Mouse (Mus musculus) MEL (cell line): Measurements from ENCODE around the gene Pcnx. TPM values are rescaled to one million over a fixed set of nuclear protein-coding genes. Genes with fewer than 3 reads are reported as not detected.

ENCODE experiments used
- DNase-seq: peaks from one replicate; pipeline ENCODE4 v3.0.0; 2011; ENCODE audit warnings: low read depth, low spot score
- H3K27ac ChIP-seq: 2 replicates; pipeline ENCODE4 v1.5.1; 2012; ENCODE audit warnings: low read depth, mild to moderate bottlenecking, control low read depth, low read length, moderate library complexity; ENCODE audit not compliant: control insufficient read depth
- H3K27me3 ChIP-seq, 2 experiments: fragments of 150-350 bp in 1 of 2; sonication (generic) in 1 of 2; 2 replicates each; pipeline ENCODE4 v1.6.1; 2012; ENCODE audit warnings: low read length in 2 of 2, mild to moderate bottlenecking in 2 of 2, improper control_type of control experiment in 1 of 2, moderate library complexity in 1 of 2; ENCODE audit not compliant: insufficient read depth in 2 of 2, control insufficient read depth in 1 of 2
- H3K36me3 ChIP-seq, 2 experiments: 2 replicates each; pipeline ENCODE4 v1.6.1; 2012 to 2014; ENCODE audit warnings: low read length in 2 of 2, improper control_type of control experiment in 1 of 2, inconsistent platforms in 1 of 2, mild to moderate bottlenecking in 1 of 2; ENCODE audit not compliant: insufficient read depth in 2 of 2, control insufficient read depth in 1 of 2
- H3K4me1 ChIP-seq, 2 experiments: fragments of 150-350 bp in 1 of 2; sonication (generic) in 1 of 2; 2 replicates each; pipeline ENCODE4 v1.6.1; 2012; ENCODE audit warnings: low read length in 2 of 2, improper control_type of control experiment in 1 of 2, mild to moderate bottlenecking in 1 of 2; ENCODE audit not compliant: insufficient read depth in 2 of 2, control insufficient read depth in 1 of 2
- H3K4me3 ChIP-seq, 2 experiments: fragments of 150-350 bp in 1 of 2; sonication (generic) in 1 of 2; 2 replicates each; pipeline ENCODE4 v1.5.1; 2012; ENCODE audit warnings: low read depth in 2 of 2, low read length in 2 of 2, mild to moderate bottlenecking in 2 of 2, moderate library complexity in 2 of 2, control low read depth in 1 of 2, improper control_type of control experiment in 1 of 2; ENCODE audit not compliant: control insufficient read depth in 1 of 2, insufficient read depth in 1 of 2
- H3K79me2 ChIP-seq: 2 replicates; pipeline ENCODE4 v1.6.1; 2012; ENCODE audit warnings: mild to moderate bottlenecking, low read length, moderate library complexity; ENCODE audit not compliant: control insufficient read depth, poor library complexity, insufficient read depth
- H3K9ac ChIP-seq: 2 replicates; pipeline ENCODE4 v1.6.1; 2012; ENCODE audit warnings: low read depth, mild to moderate bottlenecking, control low read depth, low read length, moderate library complexity; ENCODE audit not compliant: control insufficient read depth, poor library complexity, severe bottlenecking
- H3K9me3 ChIP-seq: fragments of 150-350 bp; sonication (generic); replicated peaks from 2 replicates; pipeline ENCODE4 v1.6.1; 2012; ENCODE audit warnings: mild to moderate bottlenecking, low read length, improper control_type of control experiment, moderate library complexity; ENCODE audit not compliant: insufficient read depth
- CTCF ChIP-seq, 3 experiments: IDR thresholded peaks in 2 of 3; conservative IDR thresholded peaks in 1 of 3; 2 replicates each; pipeline ENCODE4 v1.5.1; 2011 to 2012; ENCODE audit warnings: low read length in 3 of 3, low read depth in 2 of 3, mild to moderate bottlenecking in 2 of 3, improper control_type of control experiment in 1 of 3, inconsistent platforms in 1 of 3, mixed read lengths in 1 of 3, moderate library complexity in 1 of 3; ENCODE audit not compliant: control insufficient read depth in 1 of 3, insufficient read depth in 1 of 3, poor library complexity in 1 of 3, severe bottlenecking in 1 of 3
- E2F4 ChIP-seq: IDR thresholded peaks from 2 replicates; pipeline ENCODE4 v1.6.1; 2011; ENCODE audit warnings: low read depth, low read length, improper control_type of control experiment, borderline replicate concordance
- ELF1 ChIP-seq: IDR thresholded peaks from 2 replicates; pipeline ENCODE4 v1.6.1; 2014; ENCODE audit warnings: low read depth, mild to moderate bottlenecking, inconsistent platforms, low read length, improper control_type of control experiment, moderate library complexity
- ETS1 ChIP-seq: IDR thresholded peaks from 2 replicates; pipeline ENCODE4 v1.6.1; 2012; ENCODE audit warnings: low read depth, mild to moderate bottlenecking, inconsistent platforms, low read length, improper control_type of control experiment, moderate library complexity
- HCFC1 ChIP-seq: IDR thresholded peaks from 2 replicates; pipeline ENCODE4 v1.6.1; 2012; ENCODE audit warnings: low read depth, mild to moderate bottlenecking, inconsistent platforms, low read length, improper control_type of control experiment, moderate library complexity
- KAT2A ChIP-seq: conservative IDR thresholded peaks from 2 replicates; pipeline ENCODE4 v1.6.1; 2012; ENCODE audit warnings: low read depth, low read length, improper control_type of control experiment, inconsistent platforms
- POLR2AphosphoS2 ChIP-seq: IDR thresholded peaks from 2 replicates; pipeline ENCODE4 v1.6.1; 2011; ENCODE audit warnings: low read length, improper control_type of control experiment
- SIN3A ChIP-seq: IDR thresholded peaks from 2 replicates; pipeline ENCODE4 v1.6.1; 2012; ENCODE audit warnings: low read length, improper control_type of control experiment, inconsistent platforms
- UBTF ChIP-seq: IDR thresholded peaks from 2 replicates; pipeline ENCODE4 v1.6.1; 2012; ENCODE audit warnings: low read depth, mild to moderate bottlenecking, inconsistent platforms, low read length, improper control_type of control experiment, moderate library complexity, borderline replicate concordance; ENCODE audit not compliant: insufficient read depth
- USF1 ChIP-seq: IDR thresholded peaks from 2 replicates; pipeline ENCODE4 v1.6.1; 2014; ENCODE audit warnings: low read depth, mild to moderate bottlenecking, inconsistent platforms, low read length, improper control_type of control experiment, moderate library complexity
- ZNF384 ChIP-seq: IDR thresholded peaks from 2 replicates; pipeline ENCODE4 v1.6.1; 2012; ENCODE audit warnings: low read depth, mild to moderate bottlenecking, inconsistent platforms, low read length, improper control_type of control experiment
- polyA plus RNA-seq, 2 experiments: library from polyadenylated mRNA; stranded (reverse) in 1 of 2; unstranded in 1 of 2; fragments of >175 nt in 1 of 2; fragments of >200 nt in 1 of 2; gene quantifications; 2 replicates each; pipeline versions ENCODE4 v1.2.1 to v1.2.4; 2012; ENCODE audit warnings: low replicate concordance in 2 of 2, low read depth in 1 of 2; ENCODE audit not compliant: insufficient read length in 2 of 2, insufficient read depth in 1 of 2, missing spikeins in 1 of 2
- total RNA-seq: library from RNA; depleted of rRNA; stranded (reverse); fragments of 300-350 nt; gene quantifications from 2 replicates; pipeline ENCODE4 v1.2.3, GENCODE M21; 2012

Gene Pcnx
- total and polyA plus RNA-seq, 3 experiments, result 8.9 to 140 (median 20.6) TPM

GRCm38 (mm10) chr12:81857978-81858569 lies 1.7 kb upstream of the Pcnx start:
- Histone ChIP-seq H3K9ac (no peak overlapping the region), H3K79me2 (peaks cover 16% of the 10 kb centered on the region), H3K9me3 (no peaks in the 10 kb centered on the region), H3K27me3 (peaks cover 7 to 8% of the 10 kb centered on the region in 2 experiments; a peak in 3 of 4 replicates), H3K4me1 (peaks cover 2 to 7% of the 10 kb centered on the region in 2 experiments; a peak in 2 of 4 replicates), H3K36me3 (peaks cover 0 to 8% of the 10 kb centered on the region in 2 experiments; a peak in 2 of 4 replicates), H3K4me3 (no peak overlapping the region), H3K27ac (no peak overlapping the region)
- TF ChIP-seq USF1 (no peak), KAT2A (no peak), ELF1 (no peak), E2F4 (no peak), CTCF (IDR thresholded peaks at IDR 0.05 in 2 of 3, conservative IDR thresholded peaks at IDR 0.05 in 1 of 3; ENCODE audit: control insufficient read depth in 1 of 3, insufficient read depth in 1 of 3, low read depth in 2 of 3, low read length in 3 of 3, poor library complexity in 1 of 3, severe bottlenecking in 1 of 3) (no peak), ZNF384 (no peak), ETS1 (no peak)
- DNase-seq, result no peak

- Histone ChIP-seq H3K27ac (peak overlapping the region; percentile 21; the same call in 1 of the 2 replicates), H3K4me1 (peaks cover 2 to 7% of the 10 kb centered on the region in 2 experiments; a peak in 2 of 4 replicates), H3K9me3 (no peaks in the 10 kb centered on the region), H3K36me3 (peaks cover 0 to 8% of the 10 kb centered on the region in 2 experiments; a peak in 2 of 4 replicates), H3K9ac (peak overlapping the region; percentile 81), H3K79me2 (peaks cover 16% of the 10 kb centered on the region), H3K27me3 (peaks cover 3 to 4% of the 10 kb centered on the region in 2 experiments; a peak in 2 of 4 replicates), H3K4me3 (peak overlapping the region; percentile 94 to 100)
- 0 out of 2 replicates have a peak, but pooled peaks have one; percentile 37 for TF ChIP-seq HCFC1
- TF ChIP-seq SIN3A, result peak; percentile 42; the same call in 1 of the 2 replicates
- TF ChIP-seq POLR2AphosphoS2, result no peak
- TF ChIP-seq UBTF, result peak; percentile 88; the same call in 1 of the 2 replicates
- peak; percentile 67 for DNase-seq
Observed at GRCm38 (mm10) chr12:81860308-81861181, 722 bp downstream of the Pcnx start.
